Mouse (Mus musculus): ENCODE measurements around the gene Bmx.

- no peak for TF ChIP-seq CTCF (IDR thresholded peaks at IDR 0.05; ENCODE audit: control insufficient read depth, insufficient read depth, insufficient replicate concordance, low read depth, low read length)
- TF ChIP-seq POLR2A (IDR thresholded peaks at IDR 0.05; ENCODE audit: control insufficient read depth, low read depth, low read length): no peak
These were observed 12.3 kb downstream of the Bmx start for GRCm38 (mm10) chrX:164245714-164246113.
